Mouse (Mus musculus): ENCODE data around the gene Cfdp1.

Cfdp1 gene

GRCm38 (mm10) chr8:111769764-111770428, 84.2 kb downstream of the Cfdp1 start:
- in situ Hi-C loops (cut with MseI, MboI): no loop called here

GRCm38 (mm10) chr8:111769296-111769695, 84.8 kb downstream of the Cfdp1 start:
- in situ Hi-C loops (cut with MseI, MboI): no loop called here

DNA sequence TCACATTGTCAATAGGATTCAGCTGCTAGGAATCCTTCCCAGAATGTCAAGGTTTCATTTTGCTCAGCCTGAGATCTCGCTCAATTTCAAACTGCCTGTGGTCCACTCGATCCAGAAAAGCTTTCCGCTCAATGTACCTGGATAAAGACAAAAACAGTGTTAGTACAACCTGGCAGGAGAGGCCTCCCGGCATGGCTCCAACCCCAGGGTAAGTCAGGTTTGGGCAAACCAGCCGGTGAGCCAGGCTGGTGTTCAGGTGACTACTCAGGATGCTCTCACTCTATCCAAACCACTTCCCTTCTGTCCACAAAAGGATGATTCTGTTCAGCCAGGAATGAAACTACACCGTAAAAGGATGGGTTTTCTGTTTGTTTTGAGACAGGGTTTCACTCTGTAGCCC, 85.4 kb downstream of the Cfdp1 start:
- in situ Hi-C loops (cut with MseI, MboI): no loop called here

DNA sequence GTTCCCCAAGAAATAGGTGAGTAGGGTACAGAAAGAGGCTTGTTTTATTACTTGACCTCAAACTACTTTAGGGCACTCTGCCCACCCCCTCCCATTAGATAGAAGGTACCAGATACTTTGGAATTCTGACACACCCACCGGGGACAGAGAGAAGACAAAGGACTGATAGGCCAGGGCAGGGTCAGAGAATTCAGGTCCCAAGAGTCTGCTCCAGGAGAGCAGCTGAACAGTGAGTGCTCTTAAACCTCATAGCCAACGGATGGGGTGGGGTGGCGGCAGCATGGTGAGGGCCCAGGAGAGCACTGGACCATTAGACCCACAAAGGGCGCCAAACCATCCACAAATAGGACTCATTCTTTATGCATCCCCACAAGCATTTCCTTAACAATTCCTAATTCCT, 88.5 kb downstream of the Cfdp1 start:
- in situ Hi-C loops (cut with MseI, MboI): no loop called here

GRCm38 (mm10) chr8:111765096-111765495, 89.0 kb downstream of the Cfdp1 start:
- in situ Hi-C loops (cut with MseI, MboI): no loop called here

- in situ Hi-C loops (cut with MseI, MboI): no loop called here
Observed at GRCm38 (mm10) chr8:111760708-111761107, 93.4 kb downstream of the Cfdp1 start.

DNA sequence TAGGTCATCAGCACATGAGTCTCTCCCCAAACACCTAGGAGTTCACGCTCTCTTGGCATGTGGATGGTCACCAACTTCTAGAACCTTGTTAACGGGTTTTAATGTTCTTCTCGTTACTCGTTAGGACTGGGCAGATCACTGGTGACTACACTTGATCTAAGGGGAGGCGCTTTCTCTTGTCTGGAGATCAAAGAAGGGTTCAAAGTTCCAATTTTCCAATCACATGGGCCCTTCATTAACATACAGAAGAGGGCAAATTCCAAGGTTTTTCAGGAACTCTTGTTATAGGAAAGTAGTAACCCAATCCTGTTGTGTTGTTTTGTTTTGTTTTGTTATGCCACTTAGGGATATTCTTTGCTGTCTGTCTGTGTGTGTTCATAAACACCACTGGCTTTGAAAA, 95.3 kb downstream of the Cfdp1 start:
- in situ Hi-C loops (cut with MseI, MboI): no loop called here

DNA sequence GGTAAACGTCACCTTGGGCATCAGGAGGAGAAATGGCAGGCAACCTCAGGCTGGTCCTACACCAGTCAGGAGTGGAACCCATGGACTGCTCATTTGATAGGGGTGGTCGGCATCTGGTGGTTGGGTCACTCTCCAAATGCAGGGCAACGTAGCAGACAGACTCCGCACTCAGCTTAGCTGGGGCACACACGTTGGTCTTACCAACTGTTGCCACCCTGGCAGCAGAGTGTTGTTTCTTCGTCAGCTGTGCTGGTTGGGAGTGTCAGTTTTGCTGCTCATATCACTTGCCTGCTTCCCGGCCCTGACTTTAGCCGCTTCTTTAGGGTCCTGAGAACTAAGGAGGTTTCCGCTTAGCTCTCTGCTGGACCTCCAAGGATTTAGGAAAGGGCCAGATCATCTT, 96.5 kb downstream of the Cfdp1 start:
- in situ Hi-C loops (cut with MseI, MboI): no loop called here

DNA sequence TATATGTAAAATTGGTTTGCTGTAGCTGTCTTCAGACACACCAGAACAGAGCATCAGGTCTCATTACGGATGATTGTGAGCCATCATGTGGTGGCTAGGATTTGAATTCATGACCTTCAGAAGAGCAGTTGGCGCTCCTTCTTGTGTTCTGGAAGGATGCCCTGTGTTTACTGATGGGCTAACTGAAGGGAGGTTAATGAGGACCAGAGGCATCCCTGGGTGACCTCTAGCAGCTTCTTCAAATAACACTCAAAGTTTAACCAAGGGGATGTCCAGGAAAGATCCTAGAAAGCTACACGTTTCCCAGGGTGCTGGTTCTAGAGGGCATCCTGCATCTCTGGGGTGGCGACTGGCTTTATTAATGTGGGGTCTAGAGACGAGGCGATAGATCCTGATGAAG, 99.4 kb downstream of the Cfdp1 start:
- in situ Hi-C loops (cut with MseI, MboI): no loop called here

DNA sequence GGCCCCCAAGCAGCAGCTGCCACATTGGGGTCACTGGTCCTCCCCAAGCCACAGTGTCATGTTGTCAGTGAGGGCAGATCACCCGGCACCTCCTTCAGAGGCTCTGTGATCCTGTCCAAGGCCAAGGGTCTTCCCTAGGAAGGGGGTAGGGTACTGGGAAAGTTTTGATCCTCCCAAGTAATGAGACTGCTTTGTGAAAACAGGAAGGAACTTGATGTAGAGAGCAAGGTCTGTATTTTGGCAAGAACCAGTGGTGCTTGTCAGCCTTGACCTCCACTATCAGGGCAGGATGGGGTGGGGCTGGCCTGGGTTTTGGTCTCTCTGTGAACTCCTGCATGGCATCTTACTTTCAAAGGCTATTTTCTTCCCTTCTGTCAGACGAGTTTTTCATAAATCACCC, 100.0 kb downstream of the Cfdp1 start:
- in situ Hi-C loops (cut with MseI, MboI): no loop called here

GRCm38 (mm10) chr8:111748766-111749165, 105.3 kb downstream of the Cfdp1 start:
- in situ Hi-C loops (cut with MseI, MboI): no loop called here

DNA sequence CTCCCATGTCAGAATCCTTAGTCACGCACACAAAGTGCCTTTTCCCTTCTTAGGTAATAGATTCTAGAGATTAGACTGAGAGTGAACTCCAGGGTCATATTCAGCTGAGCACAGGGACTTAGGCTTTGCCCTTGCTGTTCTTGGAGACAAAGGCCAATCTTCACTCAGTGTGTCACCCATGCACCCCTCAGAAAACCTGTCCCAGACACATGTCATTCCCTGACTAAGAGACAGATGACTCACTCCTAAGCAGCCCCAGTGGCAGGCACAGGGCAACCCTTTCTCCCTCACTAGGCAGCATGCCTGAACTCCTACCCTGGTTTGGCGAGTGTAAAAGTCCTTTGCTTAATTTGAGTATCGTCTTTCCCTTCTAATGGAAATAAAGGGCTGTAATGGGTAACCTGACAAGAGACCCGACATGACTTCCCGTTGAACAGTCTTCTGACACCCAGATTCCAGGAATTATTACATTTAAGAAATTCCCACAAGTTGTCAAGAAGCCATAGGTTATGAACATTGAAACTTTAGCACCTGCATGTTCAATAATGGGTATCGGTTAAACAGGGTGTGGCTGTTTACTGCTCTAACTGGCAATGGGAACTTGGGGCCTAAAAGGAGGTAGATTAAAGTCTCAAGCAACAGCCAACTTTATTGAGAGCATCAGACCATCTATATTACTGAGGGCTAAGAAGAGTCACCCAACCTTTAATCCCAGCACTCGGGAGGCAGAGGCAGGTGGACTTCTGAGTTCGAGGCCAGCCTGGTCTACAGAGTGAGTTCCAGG, 106.0 kb downstream of the Cfdp1 start:
- in situ Hi-C loops (cut with MseI, MboI): no loop called here

DNA sequence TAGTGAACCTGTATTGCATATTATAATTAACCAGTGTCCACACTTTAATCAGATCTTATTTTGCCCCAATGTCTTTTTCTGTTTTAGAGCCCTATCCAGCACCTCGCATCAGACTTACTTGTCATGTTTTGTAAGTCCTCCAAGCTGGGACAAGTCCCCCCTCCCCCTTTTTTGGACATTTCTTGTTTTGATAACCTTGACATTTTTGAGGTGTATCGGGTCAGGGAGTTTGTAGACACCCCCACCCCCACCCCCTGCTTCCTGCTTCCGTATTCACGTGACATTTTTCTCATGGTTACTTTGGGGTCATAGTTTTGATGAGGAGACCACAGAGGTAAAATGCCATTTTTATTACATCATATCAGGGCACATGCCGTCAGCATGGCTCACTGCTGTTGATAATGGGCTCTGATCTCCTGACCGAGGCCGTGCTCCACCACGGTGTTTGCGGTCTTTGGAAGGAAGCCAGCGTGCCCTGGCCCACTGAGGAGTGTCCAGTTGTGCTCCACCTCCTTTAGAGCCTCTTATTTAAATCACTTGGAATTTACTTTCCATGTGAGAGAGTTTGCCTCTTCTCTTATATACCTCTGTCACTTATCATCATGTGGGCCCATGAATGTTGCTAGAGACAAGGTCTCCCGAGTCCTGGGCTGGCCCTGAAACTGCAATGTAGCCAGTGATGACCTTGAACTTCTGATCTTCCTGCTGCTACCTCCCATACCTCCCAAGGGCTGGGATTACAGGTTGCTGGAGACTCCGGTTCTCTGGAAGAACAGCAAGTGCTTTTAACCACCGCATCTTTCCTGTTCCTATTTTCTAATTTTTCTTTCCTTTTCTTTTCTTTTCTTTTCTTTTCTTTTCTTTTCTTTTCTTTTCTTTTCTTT, 107.3 kb downstream of the Cfdp1 start:
- in situ Hi-C loops (cut with MseI, MboI): no loop called here

DNA sequence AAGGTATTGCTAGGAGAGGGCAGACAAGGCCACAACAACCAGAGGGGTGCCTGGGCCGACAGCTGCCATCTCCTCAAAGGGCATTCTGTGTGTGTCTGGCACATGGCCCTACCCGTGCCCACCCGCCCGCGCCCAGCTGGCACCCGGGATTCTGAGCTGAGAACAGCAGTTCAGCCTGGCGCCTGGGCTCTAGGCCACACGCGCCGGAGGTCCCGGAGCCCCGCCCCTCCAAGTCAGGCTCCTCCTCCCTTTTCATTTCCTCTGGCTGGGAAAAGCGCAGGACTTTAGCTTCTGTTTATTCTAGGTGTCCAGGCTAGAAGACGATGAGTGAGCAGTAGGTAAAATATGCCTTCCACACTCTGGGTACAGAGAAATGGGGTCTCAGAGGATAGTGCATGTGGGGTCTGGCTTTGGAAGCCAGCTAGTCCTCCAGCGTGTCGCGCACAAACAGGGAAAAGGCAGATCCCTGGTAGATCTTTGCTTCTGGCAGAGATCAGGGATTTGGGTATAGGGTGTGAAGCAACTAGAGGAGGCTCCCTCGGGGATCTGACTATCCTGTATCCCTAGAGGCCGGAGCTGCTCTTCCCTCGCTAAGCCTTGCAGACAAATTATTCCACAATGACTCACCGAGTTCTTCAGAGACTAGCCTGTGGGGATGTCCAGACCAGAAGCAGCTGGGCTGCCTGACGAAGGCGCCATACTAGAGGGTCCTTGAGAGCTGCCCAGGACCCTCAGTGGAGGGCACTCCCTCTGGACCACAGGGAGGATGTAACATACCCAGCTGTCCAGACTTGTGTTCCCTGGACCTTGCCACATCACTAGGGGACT, 108.3 kb downstream of the Cfdp1 start:
- in situ Hi-C loops (cut with MseI, MboI): no loop called here

DNA sequence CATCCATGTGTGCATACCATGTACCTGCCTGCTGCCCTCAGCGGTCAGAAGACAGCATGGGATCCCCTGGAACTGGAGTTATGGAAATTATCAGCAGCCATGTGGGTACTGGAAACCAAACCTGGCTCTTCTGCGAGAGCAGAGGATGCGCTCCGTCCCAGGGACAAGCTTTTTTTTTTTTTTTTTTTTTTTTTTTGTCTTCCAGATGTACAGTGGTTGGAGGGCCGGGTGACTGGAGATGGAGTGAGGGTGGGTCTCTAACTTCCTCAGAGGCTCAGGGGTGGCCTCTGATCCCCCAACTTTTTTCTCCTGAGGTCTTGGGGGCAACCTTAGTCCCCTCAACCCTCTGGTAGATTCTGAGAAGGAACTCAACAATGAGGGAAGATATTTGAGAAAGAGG, 109.0 kb downstream of the Cfdp1 start:
- in situ Hi-C loops (cut with MseI, MboI): no loop called here

GRCm38 (mm10) chr8:111743792-111744696, 110.0 kb downstream of the Cfdp1 start, which contains the start of gene Bcar1:
Gene Bcar1, minus strand, starts transcription at chr8:111743809.
- in situ Hi-C loops (cut with MseI, MboI): no loop called here

- in situ Hi-C loops (cut with MseI, MboI): no loop called here
Observed at GRCm38 (mm10) chr8:111743101-111743791, 110.8 kb downstream of the Cfdp1 start.

DNA sequence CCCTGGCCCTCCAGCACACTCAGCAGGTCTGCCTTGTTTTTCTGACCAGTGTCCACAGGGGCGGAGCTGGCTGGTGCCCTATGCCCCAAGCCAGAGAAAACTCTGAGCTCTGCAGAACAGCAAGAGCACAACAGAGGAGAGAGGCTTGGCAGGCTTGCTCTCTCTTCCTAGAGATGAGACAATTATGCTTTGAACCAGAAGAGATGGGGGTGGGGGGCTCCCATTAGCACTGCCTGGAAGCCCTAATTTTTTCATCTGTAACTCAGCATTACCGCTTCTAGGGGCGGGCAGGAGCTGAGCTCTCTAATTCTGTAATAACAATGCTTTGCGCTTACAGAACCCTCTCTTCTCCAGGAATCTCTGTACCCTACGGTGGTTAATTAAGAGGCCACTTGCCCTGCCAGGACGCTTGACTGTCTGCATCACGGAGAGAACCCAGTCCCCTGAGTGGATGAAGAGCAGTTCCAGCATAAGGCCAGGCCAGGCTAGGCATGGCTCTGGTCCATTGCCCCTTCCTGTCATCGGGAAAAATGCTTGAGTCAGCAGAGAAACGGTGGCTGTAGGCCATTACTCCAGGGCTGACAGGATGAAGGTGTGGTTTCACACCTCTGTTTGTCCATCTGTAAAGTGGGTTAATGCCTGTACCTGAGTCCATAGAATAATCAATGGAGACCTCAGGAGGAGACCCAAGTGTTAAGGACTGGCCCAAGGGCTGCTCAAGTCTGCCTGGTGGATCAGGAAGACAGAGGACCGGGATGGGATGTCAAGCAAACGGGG, 111.6 kb downstream of the Cfdp1 start:
- in situ Hi-C loops (cut with MseI, MboI): no loop called here

GRCm38 (mm10) chr8:111741556-111741955, 112.5 kb downstream of the Cfdp1 start:
- in situ Hi-C loops (cut with MseI, MboI): no loop called here
